Mouse (Mus musculus): ENCODE measurements around the gene Ppp1r12a. TPM values are rescaled to one million over a fixed set of nuclear protein-coding genes. Genes with fewer than 3 reads are reported as not detected.

The Ppp1r12a gene
- polyA plus RNA-seq, 1 experiment from 2014 or later = 77.8 TPM

- Histone ChIP-seq H3K27me3 (no peaks in the 10 kb centered on the region), H3K4me1 (replicated peaks) (no peaks in the 10 kb centered on the region), H3K4me2 (no peak overlapping the region), H3K4me3 (replicated peaks) (no peak overlapping the region), H3K9ac (replicated peaks) (no peak overlapping the region), H3K27ac (no peak overlapping the region), H3K36me3 (no peaks in the 10 kb centered on the region), H3K9me3 (no peaks in the 10 kb centered on the region)
- ATAC-seq (ENCODE audit: insufficient number of reproducible peaks, insufficient read depth, low FRiP score, low TSS enrichment, low read depth) = no peak
- WGBS = 79% methylated on average over 3 of the region's 3 CpGs
Observed at GRCm38 (mm10) chr10:108139788-108140187, 22.2 kb upstream of the Ppp1r12a start.

GRCm38 (mm10) chr10:108140742-108141141 lies 21.3 kb upstream of the Ppp1r12a start:
- Histone ChIP-seq H3K27me3 (no peaks in the 10 kb centered on the region), H3K4me3 (replicated peaks) (no peak overlapping the region), H3K9me3 (no peaks in the 10 kb centered on the region), H3K9ac (replicated peaks) (no peak overlapping the region), H3K4me2 (no peak overlapping the region), H3K4me1 (replicated peaks) (no peaks in the 10 kb centered on the region), H3K27ac (no peak overlapping the region), H3K36me3 (no peaks in the 10 kb centered on the region)
- ATAC-seq (ENCODE audit: insufficient number of reproducible peaks, insufficient read depth, low FRiP score, low TSS enrichment, low read depth) = no peak
- 86% methylated on average over 3 of the region's 3 CpGs for WGBS

- no peak for ATAC-seq (ENCODE audit: insufficient number of reproducible peaks, insufficient read depth, low FRiP score, low TSS enrichment, low read depth)
- H3K4me3 ChIP-seq (replicated peaks) = no peak overlapping the region
- H3K4me1 ChIP-seq (replicated peaks) = no peaks in the 10 kb centered on the region
- H3K36me3 ChIP-seq = no peaks in the 10 kb centered on the region
- WGBS = 77% methylated on average over 4 of the region's 4 CpGs
- no peaks in the 10 kb centered on the region for H3K9me3 ChIP-seq
- H3K27me3 ChIP-seq = no peaks in the 10 kb centered on the region
- H3K27ac ChIP-seq = no peak overlapping the region
- H3K4me2 ChIP-seq = no peak overlapping the region
- no peak overlapping the region for H3K9ac ChIP-seq (replicated peaks)
Observed at GRCm38 (mm10) chr10:108143991-108144525, 17.9 kb upstream of the Ppp1r12a start.

GRCm38 (mm10) chr10:108145701-108146100 lies 16.3 kb upstream of the Ppp1r12a start:
- no peak overlapping the region for H3K4me3 ChIP-seq (replicated peaks)
- no peaks in the 10 kb centered on the region for H3K9me3 ChIP-seq
- no peak overlapping the region for H3K9ac ChIP-seq (replicated peaks)
- H3K27me3 ChIP-seq = no peaks in the 10 kb centered on the region
- no peaks in the 10 kb centered on the region for H3K4me1 ChIP-seq (replicated peaks)
- WGBS = 79% methylated on average over 9 of the region's 9 CpGs
- no peak for ATAC-seq (ENCODE audit: insufficient number of reproducible peaks, insufficient read depth, low FRiP score, low TSS enrichment, low read depth)
- H3K27ac ChIP-seq = no peak overlapping the region
- no peak overlapping the region for H3K4me2 ChIP-seq
- H3K36me3 ChIP-seq = no peaks in the 10 kb centered on the region

GRCm38 (mm10) chr10:108147031-108147430 lies 15.0 kb upstream of the Ppp1r12a start:
- Histone ChIP-seq H3K36me3 (no peaks in the 10 kb centered on the region), H3K4me3 (replicated peaks) (no peak overlapping the region), H3K9me3 (no peaks in the 10 kb centered on the region), H3K4me1 (replicated peaks) (no peaks in the 10 kb centered on the region), H3K9ac (replicated peaks) (no peak overlapping the region), H3K27me3 (no peaks in the 10 kb centered on the region), H3K27ac (no peak overlapping the region), H3K4me2 (no peak overlapping the region)
- WGBS = 57% methylated on average over 9 of the region's 9 CpGs
- no peak for ATAC-seq (ENCODE audit: insufficient number of reproducible peaks, insufficient read depth, low FRiP score, low TSS enrichment, low read depth)

GRCm38 (mm10) chr10:108153301-108153700 lies 8.7 kb upstream of the Ppp1r12a start:
- H3K36me3 ChIP-seq = no peaks in the 10 kb centered on the region
- H3K27me3 ChIP-seq = no peaks in the 10 kb centered on the region
- H3K4me2 ChIP-seq = no peak overlapping the region
- H3K9ac ChIP-seq (replicated peaks) = no peak overlapping the region
- no peak for ATAC-seq (ENCODE audit: insufficient number of reproducible peaks, insufficient read depth, low FRiP score, low TSS enrichment, low read depth)
- 79% methylated on average over 3 of the region's 3 CpGs for WGBS
- H3K27ac ChIP-seq = no peak overlapping the region
- H3K4me3 ChIP-seq (replicated peaks) = no peak overlapping the region
- H3K4me1 ChIP-seq (replicated peaks) = no peaks in the 10 kb centered on the region
- H3K9me3 ChIP-seq = no peaks in the 10 kb centered on the region

- Histone ChIP-seq H3K4me2 (no peak overlapping the region), H3K27ac (no peak overlapping the region), H3K4me3 (replicated peaks) (no peak overlapping the region), H3K27me3 (no peaks in the 10 kb centered on the region), H3K36me3 (no peaks in the 10 kb centered on the region), H3K4me1 (replicated peaks) (no peaks in the 10 kb centered on the region), H3K9me3 (no peaks in the 10 kb centered on the region), H3K9ac (replicated peaks) (no peak overlapping the region)
- no peak for ATAC-seq (ENCODE audit: insufficient number of reproducible peaks, insufficient read depth, low FRiP score, low TSS enrichment, low read depth)
- WGBS = 68% methylated on average over 21 of the region's 21 CpGs
Observed at GRCm38 (mm10) chr10:108155042-108155686, 6.8 kb upstream of the Ppp1r12a start.

GRCm38 (mm10) chr10:108155687-108156067 lies 6.3 kb upstream of the Ppp1r12a start:
- Histone ChIP-seq H3K4me3 (replicated peaks) (no peak overlapping the region), H3K9me3 (no peaks in the 10 kb centered on the region), H3K36me3 (no peaks in the 10 kb centered on the region), H3K4me1 (replicated peaks) (no peaks in the 10 kb centered on the region), H3K27me3 (no peaks in the 10 kb centered on the region), H3K4me2 (no peak overlapping the region), H3K27ac (no peak overlapping the region), H3K9ac (replicated peaks) (no peak overlapping the region)
- no peak for ATAC-seq (ENCODE audit: insufficient number of reproducible peaks, insufficient read depth, low FRiP score, low TSS enrichment, low read depth)
- 88% methylated on average over 7 of the region's 7 CpGs for WGBS

GRCm38 (mm10) chr10:108156128-108156527 lies 5.9 kb upstream of the Ppp1r12a start:
- no peak overlapping the region for H3K4me3 ChIP-seq (replicated peaks)
- H3K36me3 ChIP-seq = no peaks in the 10 kb centered on the region
- ATAC-seq (ENCODE audit: insufficient number of reproducible peaks, insufficient read depth, low FRiP score, low TSS enrichment, low read depth) = no peak
- no peak overlapping the region for H3K9ac ChIP-seq (replicated peaks)
- peaks cover 2% of the 10 kb centered on the region; the same call in 1 of the 2 replicates for H3K4me1 ChIP-seq (replicated peaks)
- no peaks in the 10 kb centered on the region for H3K9me3 ChIP-seq
- no peak overlapping the region for H3K4me2 ChIP-seq
- H3K27me3 ChIP-seq = no peaks in the 10 kb centered on the region
- H3K27ac ChIP-seq = no peak overlapping the region
- 87% methylated on average over 3 of the region's 3 CpGs for WGBS

- no peak for ATAC-seq (ENCODE audit: insufficient number of reproducible peaks, insufficient read depth, low FRiP score, low TSS enrichment, low read depth)
- Histone ChIP-seq H3K27ac (no peak overlapping the region), H3K4me3 (replicated peaks) (no peak overlapping the region), H3K4me2 (no peak overlapping the region), H3K36me3 (no peaks in the 10 kb centered on the region), H3K9me3 (no peaks in the 10 kb centered on the region), H3K4me1 (replicated peaks) (peaks cover 7% of the 10 kb centered on the region; the same call in 1 of the 2 replicates), H3K9ac (replicated peaks) (no peak overlapping the region), H3K27me3 (no peaks in the 10 kb centered on the region)
- WGBS = 89% methylated on average over 14 of the region's 14 CpGs
Observed at GRCm38 (mm10) chr10:108159002-108159401, 3.0 kb upstream of the Ppp1r12a start.

- Histone ChIP-seq H3K9me3 (no peaks in the 10 kb centered on the region), H3K4me3 (replicated peaks) (peak overlapping the region; percentile 98), H3K4me1 (replicated peaks) (peaks cover 14% of the 10 kb centered on the region), H3K36me3 (no peaks in the 10 kb centered on the region), H3K9ac (replicated peaks) (peak overlapping the region; percentile 98), H3K27me3 (no peaks in the 10 kb centered on the region), H3K27ac (peak overlapping the region; percentile 98), H3K4me2 (peak overlapping the region; percentile 61)
- peak; percentile 38 for ATAC-seq (ENCODE audit: insufficient number of reproducible peaks, insufficient read depth, low FRiP score, low TSS enrichment, low read depth)
- under 1% methylated on average over 62 of the region's 79 CpGs for WGBS
Observed at GRCm38 (mm10) chr10:108162297-108163020, 466 bp downstream of the Ppp1r12a start.

Measured in limb, embryonic 12.5 days (tissue).